Mouse (Mus musculus) c-Kit-positive CD71-positive TER-119-positive erythroid progenitor cells, embryonic 14.5 days (primary cell): ENCODE results near the gene Olfr850.

Experiments used
- DNase-seq: peaks from one replicate; pipeline ENCODE4 v3.0.0-alpha.2; 2013; ENCODE audit warnings: low spot score

Olfr850 gene

DNA sequence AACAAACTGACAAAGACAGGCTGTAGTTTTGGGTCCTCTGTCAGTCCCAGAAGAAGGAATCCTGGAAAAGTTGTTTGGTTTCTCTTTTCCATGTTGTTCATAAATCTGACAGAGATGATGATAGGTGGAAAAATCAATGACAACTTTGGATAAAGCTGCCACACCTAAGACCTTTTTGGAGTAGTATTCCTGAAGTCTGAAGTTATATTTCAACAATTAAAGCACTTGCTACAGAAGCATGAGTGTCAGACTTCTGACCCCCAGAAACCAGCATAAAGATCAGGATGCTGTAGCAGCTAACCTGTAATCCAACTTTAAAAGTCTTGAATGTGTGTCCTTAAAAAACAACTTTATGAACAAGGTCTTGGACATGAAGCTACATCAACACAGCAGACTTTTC, at the start of gene Olfr850:
TSS of gene Olfr850 (minus strand) at position 101 of the 400 bp plus-strand sequence.
- DNase-seq, result no peak

DNA sequence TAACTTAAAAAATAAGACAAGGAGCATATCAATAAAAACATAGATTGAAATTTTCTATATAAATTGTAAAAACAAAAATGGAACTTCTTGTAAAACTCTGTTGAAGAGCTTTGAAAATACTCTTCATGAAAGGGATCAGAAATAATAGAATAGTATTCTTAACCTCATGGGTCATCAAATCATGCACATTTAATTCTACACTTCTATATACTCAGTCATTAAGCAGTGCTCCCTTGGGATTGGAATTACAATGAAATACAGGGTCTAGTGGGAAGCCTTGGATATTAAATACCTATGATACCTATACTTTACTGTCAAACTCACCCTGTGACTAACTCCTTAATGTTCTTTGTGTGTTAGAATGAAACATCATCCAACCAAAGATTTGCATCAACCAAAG, 14.9 kb upstream of the Olfr850 start, which contains the start of gene Olfr851:
TSS of gene Olfr851 (plus strand) at position 301 of the 400 bp plus-strand sequence.
- DNase-seq, result no peak

- DNase-seq, result no peak
These were observed 38.1 kb downstream of the Olfr850 start, which contains the start of gene Olfr849 for GRCm38 (mm10) chr9:19439966-19440365. Gene Olfr849, plus strand, starts transcription at chr9:19440266.
